Mouse (Mus musculus) CH12.LX (cell line): ENCODE data around the gene A730061H03Rik. TPM values are rescaled to one million over a fixed set of nuclear protein-coding genes. Genes with fewer than 3 reads are reported as not detected.

ENCODE experiments used
- DNase-seq: peaks from one replicate; pipeline ENCODE4 v3.0.0-alpha.2; 2013; ENCODE audit errors: extremely low read depth
- H3K27ac ChIP-seq: 2 replicates; pipeline ENCODE4 v1.5.1; 2012; ENCODE audit warnings: low read depth, mild to moderate bottlenecking, control low read depth, moderate library complexity; ENCODE audit not compliant: insufficient read depth
- H3K27me3 ChIP-seq: replicated peaks from 2 replicates; pipeline ENCODE3; 2012; ENCODE audit warnings: inconsistent platforms
- H3K36me3 ChIP-seq, 2 experiments: replicated peaks in 1 of 2; 2 replicates each; pipeline versions ENCODE3 to v1.6.1; 2012; ENCODE audit warnings: inconsistent platforms in 1 of 2, low read length in 1 of 2, mild to moderate bottlenecking in 1 of 2, mixed read lengths in 1 of 2, moderate library complexity in 1 of 2; ENCODE audit not compliant: control insufficient read depth in 1 of 2, insufficient read depth in 1 of 2
- H3K4me1 ChIP-seq, 2 experiments: 2 replicates each; pipeline ENCODE4 v1.6.1; 2012; ENCODE audit warnings: inconsistent platforms in 1 of 2, moderate library complexity in 1 of 2; ENCODE audit not compliant: insufficient read depth in 2 of 2, control insufficient read depth in 1 of 2
- H3K4me2 ChIP-seq: 2 replicates; pipeline ENCODE4 v1.6.1; 2012; ENCODE audit warnings: low read depth, mild to moderate bottlenecking, control low read depth; ENCODE audit not compliant: poor library complexity, insufficient read depth, severe bottlenecking
- H3K4me3 ChIP-seq, 3 experiments: fragments of 150-350 bp in 1 of 3; sonication (generic) in 1 of 3; replicated peaks in 1 of 3; 2 replicates each; pipeline versions ENCODE3 to v1.5.1; 2011 to 2012; ENCODE audit warnings: low read depth in 2 of 3, low read length in 2 of 3, mild to moderate bottlenecking in 2 of 3, moderate library complexity in 2 of 3, control low read depth in 1 of 3, improper control_type of control experiment in 1 of 3, inconsistent platforms in 1 of 3, mixed read lengths in 1 of 3; ENCODE audit not compliant: poor library complexity in 1 of 3
- H3K79me2 ChIP-seq: replicated peaks from 2 replicates; pipeline ENCODE4 v1.6.1; 2012; ENCODE audit warnings: mild to moderate bottlenecking, moderate library complexity; ENCODE audit not compliant: control insufficient read depth, poor library complexity, insufficient read depth, severe bottlenecking; ENCODE audit errors: extremely low read depth
- H3K9ac ChIP-seq: 2 replicates; pipeline ENCODE4 v1.6.1; 2012; ENCODE audit warnings: low read depth, mild to moderate bottlenecking, control low read depth, moderate library complexity; ENCODE audit not compliant: insufficient read depth
- H3K9me3 ChIP-seq: replicated peaks from 2 replicates; pipeline ENCODE3; 2012; ENCODE audit warnings: low read length, inconsistent platforms, mixed read lengths
- CHD1 ChIP-seq: IDR thresholded peaks from 2 replicates; pipeline ENCODE4 v1.6.1; 2012; ENCODE audit warnings: low read depth, low read length, improper control_type of control experiment, inconsistent platforms
- CHD2 ChIP-seq: IDR thresholded peaks from 2 replicates; pipeline ENCODE4 v1.6.1; 2011; ENCODE audit warnings: low read length, improper control_type of control experiment
- CTCF ChIP-seq, 2 experiments: IDR thresholded peaks in 1 of 2; conservative IDR thresholded peaks in 1 of 2; 2 replicates each; pipeline ENCODE4 v1.5.1; 2011 to 2012; ENCODE audit warnings: low read depth in 2 of 2, low read length in 2 of 2, improper control_type of control experiment in 1 of 2, inconsistent platforms in 1 of 2, mild to moderate bottlenecking in 1 of 2, moderate library complexity in 1 of 2
- E2F4 ChIP-seq: IDR thresholded peaks from 2 replicates; pipeline ENCODE4 v1.6.1; 2011; ENCODE audit warnings: low read depth, low read length, improper control_type of control experiment; ENCODE audit not compliant: insufficient replicate concordance
- ELF1 ChIP-seq: IDR thresholded peaks from 2 replicates; pipeline ENCODE4 v1.6.1; 2014; ENCODE audit warnings: low read depth, mild to moderate bottlenecking, inconsistent platforms, low read length, improper control_type of control experiment
- EP300 ChIP-seq: IDR thresholded peaks from 2 replicates; pipeline ENCODE4 v1.6.1; 2011; ENCODE audit warnings: low read length, improper control_type of control experiment
- ETS1 ChIP-seq: conservative IDR thresholded peaks from 2 replicates; pipeline ENCODE4 v1.6.1; 2012; ENCODE audit warnings: low read depth, mild to moderate bottlenecking, inconsistent platforms, low read length, improper control_type of control experiment, moderate library complexity
- GABPA ChIP-seq: IDR thresholded peaks from 2 replicates; pipeline ENCODE4 v1.6.1; 2012; ENCODE audit warnings: low read depth, low read length, improper control_type of control experiment, inconsistent platforms; ENCODE audit not compliant: insufficient replicate concordance
- HCFC1 ChIP-seq: IDR thresholded peaks from 2 replicates; pipeline ENCODE4 v1.6.1; 2012; ENCODE audit warnings: low read depth, mild to moderate bottlenecking, inconsistent platforms, low read length, improper control_type of control experiment
- IRF4 ChIP-seq: IDR thresholded peaks from 2 replicates; pipeline ENCODE4 v1.6.1; 2014; ENCODE audit warnings: low read depth, mild to moderate bottlenecking, inconsistent platforms, low read length, improper control_type of control experiment
- JUN ChIP-seq: IDR thresholded peaks from 2 replicates; pipeline ENCODE4 v1.6.1; 2011; ENCODE audit warnings: low read depth, mild to moderate bottlenecking, low read length, improper control_type of control experiment, moderate library complexity; ENCODE audit not compliant: insufficient read depth
- JUND ChIP-seq: conservative IDR thresholded peaks from 2 replicates; pipeline ENCODE4 v1.6.1; 2011; ENCODE audit warnings: low read depth, low read length, improper control_type of control experiment
- MAX ChIP-seq: IDR thresholded peaks from 2 replicates; pipeline ENCODE4 v1.6.1; 2011; ENCODE audit warnings: low read length, improper control_type of control experiment
- MAZ ChIP-seq: IDR thresholded peaks from 2 replicates; pipeline ENCODE4 v1.6.1; 2012; ENCODE audit warnings: low read depth, mild to moderate bottlenecking, inconsistent platforms, low read length, improper control_type of control experiment, moderate library complexity
- MEF2A ChIP-seq: IDR thresholded peaks from 2 replicates; pipeline ENCODE4 v1.6.1; 2014; ENCODE audit warnings: low read depth, mild to moderate bottlenecking, inconsistent platforms, low read length, improper control_type of control experiment, borderline replicate concordance
- MXI1 ChIP-seq: IDR thresholded peaks from 2 replicates; pipeline ENCODE4 v1.6.1; 2011; ENCODE audit warnings: mild to moderate bottlenecking, low read depth, low read length, improper control_type of control experiment
- MYC ChIP-seq: IDR thresholded peaks from 2 replicates; pipeline ENCODE4 v1.6.1; 2011; ENCODE audit warnings: low read depth, mild to moderate bottlenecking, improper control_type of control experiment, low read length
- NRF1 ChIP-seq: IDR thresholded peaks from 2 replicates; pipeline ENCODE4 v1.6.1; 2014; ENCODE audit warnings: low read depth, mild to moderate bottlenecking, inconsistent platforms, low read length, improper control_type of control experiment, moderate library complexity
- PAX5 ChIP-seq: IDR thresholded peaks from 2 replicates; pipeline ENCODE4 v1.6.1; 2012; ENCODE audit warnings: low read length, inconsistent platforms, mixed read lengths
- POLR2A ChIP-seq: IDR thresholded peaks from 2 replicates; pipeline ENCODE4 v1.6.1; 2011; ENCODE audit warnings: low read depth, mild to moderate bottlenecking, improper control_type of control experiment, low read length
- POLR2AphosphoS2 ChIP-seq: IDR thresholded peaks from 2 replicates; pipeline ENCODE4 v1.6.1; 2011; ENCODE audit warnings: low read depth, low read length, improper control_type of control experiment
- RAD21 ChIP-seq: IDR thresholded peaks from 2 replicates; pipeline ENCODE4 v1.6.1; 2011; ENCODE audit warnings: low read depth, mild to moderate bottlenecking, low read length, improper control_type of control experiment, moderate library complexity
- SIN3A ChIP-seq: IDR thresholded peaks from 2 replicates; pipeline ENCODE4 v1.6.1; 2012; ENCODE audit warnings: low read length, improper control_type of control experiment, inconsistent platforms
- SMC3 ChIP-seq: IDR thresholded peaks from 2 replicates; pipeline ENCODE4 v1.6.1; 2011; ENCODE audit warnings: low read depth, low read length, improper control_type of control experiment
- TBP ChIP-seq: conservative IDR thresholded peaks from 2 replicates; pipeline ENCODE4 v1.6.1; 2011; ENCODE audit warnings: low read depth, low read length, improper control_type of control experiment
- TCF12 ChIP-seq: IDR thresholded peaks from 2 replicates; pipeline ENCODE4 v1.6.1; 2014; ENCODE audit warnings: low read depth, mild to moderate bottlenecking, inconsistent platforms, low read length, improper control_type of control experiment
- UBTF ChIP-seq: IDR thresholded peaks from 2 replicates; pipeline ENCODE4 v1.6.1; 2012; ENCODE audit warnings: low read depth, mild to moderate bottlenecking, inconsistent platforms, low read length, improper control_type of control experiment, moderate library complexity
- USF1 ChIP-seq: IDR thresholded peaks from 2 replicates; pipeline ENCODE4 v1.6.1; 2014; ENCODE audit warnings: low read depth, mild to moderate bottlenecking, inconsistent platforms, low read length, improper control_type of control experiment
- ZC3H11A ChIP-seq: IDR thresholded peaks from 2 replicates; pipeline ENCODE4 v1.6.1; 2012; ENCODE audit warnings: low read depth, mild to moderate bottlenecking, inconsistent platforms, low read length, improper control_type of control experiment
- ZNF384 ChIP-seq: IDR thresholded peaks from 2 replicates; pipeline ENCODE4 v1.6.1; 2012; ENCODE audit warnings: low read depth, low read length, improper control_type of control experiment, inconsistent platforms
- dilution Hi-C: fragments of 300-500 bp; cut with MboI; formaldehyde crosslinking; loops from 2 replicates; pipeline ENCODE4 v1.14.3; 2020; ENCODE audit warnings: low sequenced_read_pairs; ENCODE audit not compliant: extremely low pct_unique_long_range_greater_than_20kb, extremely low pct_ligation_motif_present
- in situ Hi-C: fragments of 300-500 bp; cut with MboI; formaldehyde crosslinking; loops from 3 replicates; pipeline ENCODE4 v1.14.3; 2019; ENCODE audit warnings: low sequenced_read_pairs, low pct_ligation_motif_present, low pct_unique_long_range_greater_than_20kb, mixed read lengths
- polyA plus RNA-seq: library from polyadenylated mRNA; unstranded; fragments of >175 nt; gene quantifications from 2 replicates; pipeline ENCODE4 v1.2.1, GENCODE M21; 2012; ENCODE audit warnings: low read depth; ENCODE audit not compliant: insufficient read length
- total RNA-seq, 2 experiments: library from RNA; depleted of rRNA; stranded (reverse); fragments of 300-350 nt in 1 of 2; fragments of >200 nt in 1 of 2; gene quantifications; 2 replicates each; pipeline ENCODE4 v1.2.3; 2012 to 2014

A730061H03Rik gene
- total and polyA plus RNA-seq, 3 experiments, result 0.34 to 0.93 TPM; not detected in 1

GRCm38 (mm10) chr14:55604823-55605222 lies 44.6 kb upstream of the A730061H03Rik start:
- H3K36me3 ChIP-seq, result peaks cover 62 to 80% of the 10 kb centered on the region in 2 experiments
- H3K4me2 ChIP-seq, result peak overlapping the region; percentile 67
- H3K4me3 ChIP-seq, result peak overlapping the region; percentile 2 to 74 (median 58)
- in situ Hi-C loops (no loop called here), dilution Hi-C loops (no loop called here)
- H3K4me1 ChIP-seq, result peaks cover 4 to 32% of the 10 kb centered on the region in 2 experiments; a peak in 3 of 4 replicates
- H3K79me2 ChIP-seq, result no peaks in the 10 kb centered on the region
- H3K27ac ChIP-seq, result peak overlapping the region; percentile 13; the same call in 1 of the 2 replicates
- H3K27me3 ChIP-seq, result no peaks in the 10 kb centered on the region
- no peaks in the 10 kb centered on the region for H3K9me3 ChIP-seq
- no peak for DNase-seq
- H3K9ac ChIP-seq, result peak overlapping the region; percentile 30; the same call in 1 of the 2 replicates
- no peak for TF ChIP-seq POLR2A
- TF ChIP-seq CHD2, result no peak
- TF ChIP-seq PAX5, result no peak
- no peak for TF ChIP-seq SIN3A

- Histone ChIP-seq H3K9ac (peak overlapping the region; percentile 31), H3K4me1 (peaks cover 4 to 36% of the 10 kb centered on the region in 2 experiments; a peak in 3 of 4 replicates), H3K36me3 (peaks cover 69 to 78% of the 10 kb centered on the region in 2 experiments), H3K27me3 (no peaks in the 10 kb centered on the region), H3K4me3 (peak overlapping the region; percentile 54 to 74 (median 58)), H3K27ac (peak overlapping the region; percentile 65), H3K9me3 (no peaks in the 10 kb centered on the region), H3K4me2 (peak overlapping the region; percentile 67), H3K79me2 (no peaks in the 10 kb centered on the region)
- dilution Hi-C loops, result no loop called here
- DNase-seq, result peak; percentile 97
- in situ Hi-C loops, result no loop called here
- TF ChIP-seq SIN3A (peak; percentile 91), TCF12 (peak; percentile 73; the same call in 1 of the 2 replicates), POLR2A (peak; percentile 69), RAD21 (peak; percentile 63), MEF2A (peak; percentile 75), MAX (peak; percentile 100), HCFC1 (peak; percentile 70), JUND (no peak), ELF1 (peak; percentile 86), IRF4 (peak; percentile 91), GABPA (no peak), UBTF (no peak), TBP (peak; percentile 31; the same call in 1 of the 2 replicates), CTCF (conservative IDR thresholded peaks at IDR 0.05 in 1 of 2, IDR thresholded peaks at IDR 0.05 in 1 of 2; ENCODE audit: low read depth in 2 of 2, low read length in 2 of 2) (peak; percentile 69 to 94), ZC3H11A (no peak), PAX5 (no peak), POLR2AphosphoS2 (peak; percentile 92; the same call in 1 of the 2 replicates), ETS1 (0 out of 2 replicates have a peak, but pooled peaks have one; percentile 21), MYC (peak; percentile 100), SMC3 (peak; percentile 79), EP300 (0 out of 2 replicates have a peak, but pooled peaks have one; percentile 3), MAZ (peak; percentile 85), NRF1 (peak; percentile 46; the same call in 1 of the 2 replicates), JUN (no peak), E2F4 (no peak), USF1 (peak; percentile 94), CHD1 (no peak), MXI1 (peak; percentile 98), ZNF384 (no peak)
Measured at GRCm38 (mm10) chr14:55603633-55604576, 43.7 kb upstream of the A730061H03Rik start.
